Mouse (Mus musculus): ENCODE data around the gene Olfr282.
A peak's percentile ranks its signal among the peaks of the same experiment; 100 is the strongest.
"Not testable (repeated sequence)": the region's sequence is repeated elsewhere in the genome, so short reads cannot be mapped to it uniquely, and the experiment has no call there.

Gene Olfr282

GRCm38 (mm10) chr15:98430925-98431324 is at the start of gene Olfr282:
Gene Olfr282, plus strand, starts transcription at chr15:98431225.
- DNase-seq (ENCODE audit: low spot score in 2 of 2), result not testable (repeated sequence)

- DNase-seq (ENCODE audit: low spot score in 2 of 2), result no peak
These were observed 43.4 kb upstream of the Olfr282 start for GRCm38 (mm10) chr15:98387621-98388020.

- peak in 1 of 2 experiments; percentile 5 for DNase-seq (ENCODE audit: low spot score in 2 of 2)
These were observed 41.2 kb upstream of the Olfr282 start for GRCm38 (mm10) chr15:98389796-98390195.

GRCm38 (mm10) chr15:98391081-98391902 is 39.7 kb upstream of the Olfr282 start:
- DNase-seq (ENCODE audit: low spot score in 2 of 2), result no peak

- no peak for DNase-seq (ENCODE audit: low spot score in 2 of 2)
These were observed 39.2 kb upstream of the Olfr282 start for GRCm38 (mm10) chr15:98391903-98392187.

GRCm38 (mm10) chr15:98397136-98397535 is 33.9 kb upstream of the Olfr282 start:
- no peak for DNase-seq (ENCODE audit: low spot score in 2 of 2)

GRCm38 (mm10) chr15:98402356-98402755 is 28.7 kb upstream of the Olfr282 start:
- no peak for DNase-seq (ENCODE audit: low spot score in 2 of 2)

GRCm38 (mm10) chr15:98408406-98409060 is 22.5 kb upstream of the Olfr282 start:
- DNase-seq (ENCODE audit: low spot score in 2 of 2), result no peak

GRCm38 (mm10) chr15:98409635-98410034 is 21.4 kb upstream of the Olfr282 start:
- no peak for DNase-seq (ENCODE audit: low spot score in 2 of 2)

- DNase-seq (ENCODE audit: low spot score in 2 of 2), result no peak
These were observed 20.8 kb upstream of the Olfr282 start for GRCm38 (mm10) chr15:98410249-98410648.

GRCm38 (mm10) chr15:98415996-98416395 is 15.0 kb upstream of the Olfr282 start:
- DNase-seq (ENCODE audit: low spot score in 2 of 2), result no peak

GRCm38 (mm10) chr15:98416802-98417201 is 14.2 kb upstream of the Olfr282 start:
- DNase-seq (ENCODE audit: low spot score in 2 of 2), result not testable (repeated sequence)

GRCm38 (mm10) chr15:98417285-98417684 is 13.7 kb upstream of the Olfr282 start:
- DNase-seq (ENCODE audit: low spot score in 2 of 2), result not testable (repeated sequence)

- no peak for DNase-seq (ENCODE audit: low spot score in 2 of 2)
These were observed 12.9 kb upstream of the Olfr282 start for GRCm38 (mm10) chr15:98418096-98418495.

GRCm38 (mm10) chr15:98420897-98421296 is 10.1 kb upstream of the Olfr282 start:
- no peak for DNase-seq (ENCODE audit: low spot score in 2 of 2)

GRCm38 (mm10) chr15:98424326-98424725 is 6.7 kb upstream of the Olfr282 start:
- DNase-seq (ENCODE audit: low spot score in 2 of 2), result no peak

- no peak for DNase-seq (ENCODE audit: low spot score in 2 of 2)
These were observed 6.3 kb upstream of the Olfr282 start for GRCm38 (mm10) chr15:98424753-98425152.

GRCm38 (mm10) chr15:98425188-98425587 is 5.8 kb upstream of the Olfr282 start:
- no peak for DNase-seq (ENCODE audit: low spot score in 2 of 2)

- no peak for DNase-seq (ENCODE audit: low spot score in 2 of 2)
These were observed 13.5 kb downstream of the Olfr282 start for GRCm38 (mm10) chr15:98444561-98444960.

GRCm38 (mm10) chr15:98448521-98448920 is 17.5 kb downstream of the Olfr282 start:
- DNase-seq (ENCODE audit: low spot score in 2 of 2), result no peak

GRCm38 (mm10) chr15:98452288-98452687 is 21.3 kb downstream of the Olfr282 start, which contains the start of gene Olfr281:
Gene Olfr281, plus strand, starts transcription at chr15:98452588.
- DNase-seq (ENCODE audit: low spot score in 2 of 2), result no peak

- DNase-seq (ENCODE audit: low spot score in 2 of 2), result no peak
These were observed 38.6 kb downstream of the Olfr282 start, which contains the start of gene OR5BS1P for GRCm38 (mm10) chr15:98469596-98469995. Gene OR5BS1P, plus strand, starts transcription at chr15:98469896.

GRCm38 (mm10) chr15:98471539-98471938 is 40.5 kb downstream of the Olfr282 start:
- no peak for DNase-seq (ENCODE audit: low spot score in 2 of 2)

Measured in natural killer cell, adult 2 months (primary cell).